Comparison of ENCODE assay signal across 14 mouse cellular contexts in genomic region chr3:96089882-96090489, GRCm38 (mm10). TPM values are rescaled to one million over a fixed set of nuclear protein-coding genes. Genes with fewer than 3 reads are reported as not detected.
DNase-seq lines count a peak whose midpoint lies in the region; ATAC-seq and TF ChIP-seq lines count a peak whose summit lies in the region.
"Had no signal": no experiment of that assay in that cellular context is flagged by ENCODE, and none has a peak within 500 bp of the region (broad histone marks: within the 10 kb centered on the region; RNA-seq: fewer than 3 reads in every experiment).

No protein-coding gene starts in this region.

- H3K9me3 ChIP-seq in liver, embryonic 12.5 days (replicated peaks), result no peaks in the 10 kb centered on the region
- H3K9me3 ChIP-seq: liver, embryonic 15.5 days had no signal

- no peak overlapping the region for H3K27ac ChIP-seq in liver, adult 2 months (replicated peaks; ENCODE audit: insufficient read depth, low read depth, low read length)
- no peak overlapping the region for H3K27ac ChIP-seq in liver, embryonic 12.5 days
- H3K27ac ChIP-seq: liver, embryonic 15.5 days had no signal

- TF ChIP-seq POLR2A in liver, adult 2 months (IDR thresholded peaks at IDR 0.05; ENCODE audit: extremely low read depth, insufficient read depth, low read length), result no peak

- 52% methylated on average over 2 of the region's 2 CpGs for WGBS in liver, adult 2 months
- 25% methylated on average over 2 of the region's 2 CpGs for WGBS in liver, embryonic 12.5 days (ENCODE audit: insufficient replicate concordance)

- H3K79me2 ChIP-seq in liver, adult 2 months (ENCODE audit: control insufficient read depth, insufficient read depth, low read length), result no peaks in the 10 kb centered on the region

- H3K4me2 ChIP-seq in liver, embryonic 12.5 days, result no peak overlapping the region
- H3K4me2 ChIP-seq: liver, embryonic 15.5 days had no signal

- no peak overlapping the region for H3K9ac ChIP-seq in liver, adult 2 months (ENCODE audit: low read depth, low read length)
- H3K9ac ChIP-seq in liver, embryonic 12.5 days, result no peak overlapping the region
- H3K9ac ChIP-seq: liver, embryonic 15.5 days had no signal

- ATAC-seq in liver, embryonic 12.5 days, result no peak
- peak; percentile 69 for ATAC-seq in megakaryocyte-erythroid progenitor cell, adult 5-6 weeks (replicated peaks; ENCODE audit: low FRiP score, low TSS enrichment, poor library complexity, severe bottlenecking)

- no peak overlapping the region for H3K4me3 ChIP-seq in liver, adult 2 months (ENCODE audit: insufficient read depth, low read depth, low read length)
- no peak overlapping the region for H3K4me3 ChIP-seq in liver, embryonic 12.5 days
- H3K4me3 ChIP-seq: liver, embryonic 15.5 days had no signal

- 0 out of 2 replicates have a peak, but pooled peaks have one; percentile 19 for TF ChIP-seq CTCF in liver, adult 2 months (IDR thresholded peaks at IDR 0.05; ENCODE audit: low read depth, low read length)

- DNase-seq in embryo, embryonic 10 days (ENCODE audit: low spot score), result peak; percentile 41
- no peak for DNase-seq in embryo, embryonic 11 days
- DNase-seq in liver, adult 2 months (ENCODE audit: extremely low read depth, low read depth, low spot score), result peak; percentile 65
- DNase-seq in MEL-GATA-1-ER (ENCODE audit: extremely low read depth, low read depth), result peak; percentile 77
- no peak for DNase-seq in ovary, adult 18-20 months (ENCODE audit: low spot score)
- DNase-seq in urinary bladder, adult 2 months (ENCODE audit: low spot score), result no peak
- DNase-seq: cerebellum, postnatal 14 days; gastrocnemius, postnatal 36 days; heart, postnatal 36 days; kidney, adult 8-10 months; right cerebral cortex, adult 18-20 months had no signal

- H3K36me3 ChIP-seq in liver, adult 2 months (ENCODE audit: control insufficient read depth, insufficient read depth, low read length), result no peaks in the 10 kb centered on the region
- no peaks in the 10 kb centered on the region for H3K36me3 ChIP-seq in liver, embryonic 12.5 days
- H3K36me3 ChIP-seq: liver, embryonic 15.5 days had no signal

- H3K27me3 ChIP-seq in liver, adult 2 months (ENCODE audit: control insufficient read depth, insufficient read depth, low read length), result no peaks in the 10 kb centered on the region
- H3K27me3 ChIP-seq in liver, embryonic 12.5 days (replicated peaks), result no peaks in the 10 kb centered on the region

- H3K4me1 ChIP-seq in liver, adult 2 months (ENCODE audit: control insufficient read depth, insufficient read depth, low read length), result no peaks in the 10 kb centered on the region
- peaks cover 18% of the 10 kb centered on the region for H3K4me1 ChIP-seq in liver, embryonic 12.5 days

RNA-seq across cellular contexts. Expression of gene Otud7b, which starts 14.3 kb away (rescaled TPM):
- total RNA-seq in liver, adult 2 months (2014; rRNA removed), result 8.9 and 11.9 TPM in 2 replicates
- polyA plus RNA-seq in liver, adult 2 months (2012; rRNA removed), result 5.9 and 6.8 TPM in 2 replicates
- 10.8 and 12.7 TPM in 2 replicates for polyA plus RNA-seq in liver, embryonic 12.5 days (2016; fragmentation: Nextera tagmentation; extraction: Ambion mirVana)
- total RNA-seq in megakaryocyte-erythroid progenitor cell, adult 5-6 weeks (2014; fragmentation: Nextera tagmentation), result 9.7 and 12.3 TPM in 2 replicates
- total RNA-seq in megakaryocyte-erythroid progenitor cell, adult 5-6 weeks (2017), result 11.7 and 15.5 TPM in 2 replicates
- 11.1 and 16.8 TPM in 2 replicates for polyA plus RNA-seq in urinary bladder, adult 2 months (2012; rRNA removed)

RNA-seq across cellular contexts. Expression of gene Vps45, which starts 31.7 kb away (rescaled TPM):
- 8.9 and 10.7 TPM in 2 replicates for total RNA-seq in liver, adult 2 months (2014; rRNA removed)
- polyA plus RNA-seq in liver, adult 2 months (2012; rRNA removed), result 2.1 and 2.4 TPM in 2 replicates
- polyA plus RNA-seq in liver, embryonic 12.5 days (2016; fragmentation: Nextera tagmentation; extraction: Ambion mirVana), result 17.6 and 18.6 TPM in 2 replicates
- total RNA-seq in megakaryocyte-erythroid progenitor cell, adult 5-6 weeks (2014; fragmentation: Nextera tagmentation), result 29.7 and 38.8 TPM in 2 replicates
- total RNA-seq in megakaryocyte-erythroid progenitor cell, adult 5-6 weeks (2017), result 13.4 and 16.6 TPM in 2 replicates
- 15.3 and 20.3 TPM in 2 replicates for polyA plus RNA-seq in urinary bladder, adult 2 months (2012; rRNA removed)

Comparison
In these comparisons a context has a peak if more than half of its experiments do, and no peak if none do; other contexts are left out.
1. DNase-seq: peak in embryo, embryonic 10 days (single experiment), liver, adult 2 months (single experiment) and MEL-GATA-1-ER (single experiment); none in embryo, embryonic 11 days (single experiment), ovary, adult 18-20 months (single experiment) and urinary bladder, adult 2 months (single experiment).